In the genomic region with DNA sequence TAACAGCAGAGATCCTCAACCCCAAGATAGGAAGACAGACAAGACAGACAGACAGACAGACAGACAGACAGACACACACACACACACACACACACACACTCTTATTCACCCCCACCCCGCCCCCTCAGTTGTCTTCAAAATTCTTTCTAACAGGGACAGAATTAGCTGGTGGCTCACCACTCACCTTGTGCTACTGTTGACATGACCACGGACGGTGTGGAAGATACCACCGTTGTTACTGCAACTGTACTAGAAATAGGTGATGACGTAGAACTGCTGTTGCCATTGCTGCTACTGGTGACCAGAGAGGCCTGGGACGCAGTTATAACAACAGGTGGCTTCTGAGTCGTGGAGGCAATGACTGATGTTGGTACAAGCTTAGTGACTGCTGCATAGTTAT, we compare ENCODE assay signal across 21 mouse cellular contexts.
"Had no signal": no experiment of that assay in that cellular context is flagged by ENCODE, and none has a peak within 500 bp of the region (broad histone marks: within the 10 kb centered on the region; RNA-seq: fewer than 3 reads in every experiment).

No protein-coding gene starts in this region.

- H3K4me1 ChIP-seq: megakaryocyte, embryonic 14.5 days; midbrain, embryonic 13.5 days; midbrain, embryonic 15.5 days; neural tube, embryonic 13.5 days; neural tube, embryonic 15.5 days had no signal

- ATAC-seq: liver, postnatal 0 days; lung, postnatal 0 days; midbrain, embryonic 13.5 days; midbrain, embryonic 15.5 days had no signal

- H3K27ac ChIP-seq: lung, embryonic 15.5 days; macrophage; midbrain, embryonic 13.5 days; midbrain, embryonic 15.5 days; neural tube, embryonic 13.5 days; neural tube, embryonic 15.5 days had no signal

- H3K9me3 ChIP-seq: lung, embryonic 15.5 days; megakaryocyte, embryonic 14.5 days; midbrain, embryonic 13.5 days; midbrain, embryonic 15.5 days; neural tube, embryonic 13.5 days; neural tube, embryonic 15.5 days had no signal

- DNase-seq: liver, postnatal 0 days; lung, adult 2 months; lung, postnatal 14 days; lung, postnatal 36 days; retina, postnatal 1 day; right cerebral cortex, adult 18-20 months; right cerebral cortex, postnatal 25 days; right cerebral cortex, postnatal 4 days; spleen, adult 18-20 months; thymus, adult 18-20 months; thymus, postnatal 14 days; thymus, postnatal 36 days had no signal

- H3K27me3 ChIP-seq: lung, embryonic 15.5 days; megakaryocyte, embryonic 14.5 days; midbrain, embryonic 13.5 days; midbrain, embryonic 15.5 days; neural tube, embryonic 13.5 days; neural tube, embryonic 15.5 days had no signal

- H3K4me2 ChIP-seq: lung, embryonic 15.5 days; midbrain, embryonic 11.5 days; midbrain, embryonic 13.5 days; midbrain, embryonic 15.5 days; neural tube, embryonic 13.5 days; neural tube, embryonic 15.5 days had no signal

- H3K4me3 ChIP-seq: lung, embryonic 15.5 days; megakaryocyte, embryonic 14.5 days; midbrain, embryonic 13.5 days; midbrain, embryonic 15.5 days; neural tube, embryonic 13.5 days; neural tube, embryonic 15.5 days had no signal

- H3K9ac ChIP-seq: liver, postnatal 0 days; lung, embryonic 15.5 days; midbrain, embryonic 13.5 days; midbrain, embryonic 15.5 days; neural tube, embryonic 13.5 days; neural tube, embryonic 15.5 days had no signal
